Mouse (Mus musculus) spleen, adult 2 months (tissue): ENCODE results near the gene Sgca. TPM values are rescaled to one million over a fixed set of nuclear protein-coding genes. Genes with fewer than 3 reads are reported as not detected.

ENCODE experiments used
- DNase-seq, 2 experiments: peaks; one replicate each; pipeline versions ENCODE4 v3.0.0 to v3.0.0-alpha.2; 2012 to 2021; ENCODE audit warnings: low spot score in 2 of 2, low read depth in 1 of 2
- H3K27ac ChIP-seq: fragments of 200-500 bp; 2 replicates; pipeline ENCODE4 v1.5.1; 2012; ENCODE audit warnings: low read length, inconsistent platforms; ENCODE audit not compliant: insufficient read depth
- H3K27me3 ChIP-seq: fragments of 200-500 bp; 2 replicates; pipeline ENCODE4 v1.6.1; 2012; ENCODE audit warnings: mild to moderate bottlenecking, moderate library complexity, low read length, inconsistent platforms; ENCODE audit not compliant: control insufficient read depth, insufficient read depth
- H3K36me3 ChIP-seq: fragments of 200-500 bp; 2 replicates; pipeline ENCODE4 v1.6.1; 2012; ENCODE audit warnings: mild to moderate bottlenecking, low read length, inconsistent platforms; ENCODE audit not compliant: control insufficient read depth, insufficient read depth
- H3K4me1 ChIP-seq: fragments of 200-500 bp; 2 replicates; pipeline ENCODE4 v1.6.1; 2011; ENCODE audit warnings: inconsistent platforms; ENCODE audit not compliant: control insufficient read depth, insufficient read depth, insufficient read length
- H3K4me3 ChIP-seq: fragments of 200-500 bp; 2 replicates; pipeline ENCODE4 v1.5.1; 2011; ENCODE audit warnings: mild to moderate bottlenecking, inconsistent platforms; ENCODE audit not compliant: insufficient read depth, insufficient read length; ENCODE audit errors: extremely low read depth
- CTCF ChIP-seq: fragments of 200-500 bp; IDR thresholded peaks from 2 replicates; pipeline ENCODE4 v1.5.1; 2011; ENCODE audit warnings: mild to moderate bottlenecking, inconsistent platforms; ENCODE audit not compliant: insufficient read depth, insufficient read length, insufficient replicate concordance; ENCODE audit errors: extremely low read depth
- POLR2A ChIP-seq: fragments of 200-500 bp; IDR thresholded peaks from 2 replicates; pipeline ENCODE4 v1.6.1; 2011; ENCODE audit warnings: low read depth, low read length, inconsistent platforms
- WGBS: fragments of 180-500 bp; shearing (Covaris S2); methylation state at CpG from one replicate; pipeline ENCODE4 v1.1.7; 2018; 5-methylcytosine and 5-hydroxymethylcytosine counted together
- polyA plus RNA-seq: library from polyadenylated mRNA; depleted of rRNA; stranded (reverse); fragments of >200 nt; gene quantifications from 2 replicates; pipeline ENCODE4 v1.2.3, GENCODE M21; 2012

The Sgca gene
- polyA plus RNA-seq, 1 experiment = 1.5 TPM

DNA sequence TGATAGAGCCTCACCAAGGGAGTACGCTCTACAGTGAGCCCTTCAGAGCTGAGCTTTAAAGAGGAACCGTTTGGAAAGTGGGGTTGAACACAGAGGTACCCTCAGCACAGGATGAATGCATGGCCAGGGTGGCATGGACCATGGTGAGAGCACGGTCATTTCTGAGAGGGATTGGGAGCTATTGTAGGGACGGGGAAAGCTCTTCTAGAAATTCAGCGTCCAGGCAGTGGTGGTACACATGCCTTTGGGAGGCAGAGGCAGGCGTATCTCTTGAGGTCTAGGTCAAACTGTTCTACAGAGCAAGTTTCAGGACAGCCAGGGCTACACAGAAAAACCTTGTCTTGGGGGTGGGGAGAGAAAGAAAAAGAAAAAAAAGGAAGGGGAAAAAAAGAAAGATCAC lies 20.9 kb upstream of the Sgca start:
- TF ChIP-seq POLR2A (no peak), CTCF (no peak)
- Histone ChIP-seq H3K27me3 (no peaks in the 10 kb centered on the region), H3K27ac (peak overlapping the region; percentile 5; the same call in 1 of the 2 replicates), H3K4me3 (no peak overlapping the region), H3K36me3 (peaks cover 12% of the 10 kb centered on the region), H3K4me1 (peaks cover 42% of the 10 kb centered on the region)
- 70% methylated on average over 6 of the region's 6 CpGs for WGBS
- DNase-seq = no peak

DNA sequence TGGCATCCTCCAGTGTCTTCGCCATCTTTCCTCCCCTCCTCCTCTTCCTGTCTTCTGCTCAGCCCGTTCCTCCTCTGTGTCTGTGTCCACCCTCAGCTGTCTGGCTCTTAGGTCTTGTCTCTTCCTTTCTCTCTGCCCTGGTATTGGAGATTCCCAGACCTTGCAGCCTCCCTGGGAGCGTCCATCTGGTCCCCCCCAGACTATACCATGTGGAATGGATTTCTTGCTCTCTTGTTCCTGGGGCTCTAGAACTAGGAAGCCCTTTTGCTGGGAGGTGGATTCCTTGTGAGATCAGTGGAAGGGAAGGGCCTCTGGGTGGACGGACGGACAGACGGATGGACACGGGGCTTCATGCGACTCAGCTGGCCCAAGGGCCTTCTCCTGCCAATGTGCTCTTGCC lies 20.0 kb upstream of the Sgca start:
- H3K4me1 ChIP-seq = peaks cover 41% of the 10 kb centered on the region
- no peak overlapping the region for H3K4me3 ChIP-seq
- peaks cover 7% of the 10 kb centered on the region for H3K36me3 ChIP-seq
- TF ChIP-seq CTCF (no peak), POLR2A (no peak)
- no peak for DNase-seq
- no peak overlapping the region; the same call in 1 of the 2 replicates for H3K27ac ChIP-seq
- no peaks in the 10 kb centered on the region for H3K27me3 ChIP-seq
- 81% methylated on average over 8 of the region's 8 CpGs for WGBS

- TF ChIP-seq POLR2A (no peak), CTCF (no peak)
- Histone ChIP-seq H3K27ac (peak overlapping the region; percentile 8; the same call in 1 of the 2 replicates), H3K36me3 (peaks cover 6% of the 10 kb centered on the region), H3K27me3 (no peaks in the 10 kb centered on the region), H3K4me3 (no peak overlapping the region), H3K4me1 (peaks cover 32% of the 10 kb centered on the region)
- 50% methylated on average over 11 of the region's 11 CpGs for WGBS
- no peak for DNase-seq
Measured at GRCm38 (mm10) chr11:94994947-94995772, 19.0 kb upstream of the Sgca start.

DNA sequence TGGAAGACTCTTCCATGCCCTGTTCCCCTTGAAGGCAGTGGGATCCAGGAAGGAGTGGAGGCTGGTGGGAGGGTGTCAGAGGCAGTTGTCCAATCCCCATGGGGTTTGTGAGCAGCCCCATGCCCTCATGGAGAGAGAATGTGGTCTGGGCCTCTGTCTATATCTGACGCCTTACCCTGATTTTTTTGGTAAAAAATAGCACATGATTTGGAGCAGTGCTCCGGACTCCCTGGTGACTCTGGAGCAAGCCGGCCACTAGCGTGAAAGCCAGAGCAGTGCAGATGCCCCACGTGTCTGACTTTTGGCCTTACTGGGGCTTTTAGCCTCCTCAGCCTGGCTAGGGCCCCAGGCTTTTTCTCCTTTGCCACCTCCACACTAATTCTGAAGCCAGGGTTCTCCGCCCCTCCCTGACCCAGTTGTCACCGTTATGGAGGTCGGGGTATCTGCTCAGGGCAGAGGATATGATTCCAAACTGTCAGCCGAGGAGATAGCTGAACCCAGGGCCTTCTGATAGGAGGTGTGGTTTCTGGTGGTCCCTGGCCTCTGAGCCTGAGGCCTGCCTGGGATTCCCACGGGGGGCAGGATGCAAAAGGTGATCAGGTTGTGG lies 18.2 kb upstream of the Sgca start:
- WGBS = 37% methylated on average over 10 of the region's 10 CpGs
- Histone ChIP-seq H3K4me1 (peaks cover 28% of the 10 kb centered on the region), H3K4me3 (peak overlapping the region; percentile 81), H3K27ac (peak overlapping the region; percentile 8; the same call in 1 of the 2 replicates), H3K27me3 (no peaks in the 10 kb centered on the region), H3K36me3 (peaks cover 6% of the 10 kb centered on the region)
- DNase-seq = no peak
- no peak for TF ChIP-seq POLR2A
- TF ChIP-seq CTCF = no peak

- Histone ChIP-seq H3K27me3 (no peaks in the 10 kb centered on the region), H3K4me3 (peak overlapping the region; percentile 81), H3K4me1 (peaks cover 25% of the 10 kb centered on the region), H3K36me3 (peaks cover 5% of the 10 kb centered on the region), H3K27ac (peak overlapping the region; percentile 77)
- TF ChIP-seq CTCF (no peak), POLR2A (no peak)
- no peak for DNase-seq
- WGBS = 2% methylated on average over 22 of the region's 22 CpGs
Measured at GRCm38 (mm10) chr11:94992754-94993606, 16.9 kb upstream of the Sgca start.

GRCm38 (mm10) chr11:94992480-94992753 lies 16.3 kb upstream of the Sgca start:
- WGBS = under 1% methylated on average over 20 of the region's 20 CpGs
- no peak for DNase-seq

More at GRCm38 (mm10) chr11:94992480-94992753, 16.3 kb upstream of the Sgca start:
- Histone ChIP-seq H3K36me3 (peaks cover 2% of the 10 kb centered on the region), H3K27me3 (no peaks in the 10 kb centered on the region), H3K27ac (peak overlapping the region; percentile 77), H3K4me3 (peak overlapping the region; percentile 81), H3K4me1 (peaks cover 20% of the 10 kb centered on the region)
- no peak for TF ChIP-seq POLR2A
- no peak for TF ChIP-seq CTCF
